Mouse (Mus musculus) megakaryocyte, adult 5-6 weeks (primary cell): Measurements from ENCODE around the gene Nbea. TPM values are rescaled to one million over a fixed set of nuclear protein-coding genes. Genes with fewer than 3 reads are reported as not detected.

Source experiments
- ATAC-seq: 2 replicates; pipeline ENCODE4 v1.8.0; 2016; ENCODE audit warnings: mild to moderate bottlenecking, inconsistent platforms; ENCODE audit not compliant: poor library complexity, severe bottlenecking
- total RNA-seq, 2 experiments: library from RNA; stranded (forward) in 1 of 2; stranded (reverse) in 1 of 2; fragments of 153-499, 151-499 nt in 1 of 2; fragments of 221-1000, 200-1000 nt in 1 of 2; gene quantifications; 2 replicates each; pipeline versions ENCODE4 v1.2.3 to v1.2.4; 2015 to 2017

Nbea gene
- total RNA-seq, 2 experiments from 2014 or later = 0.02 to 0.07 TPM

DNA sequence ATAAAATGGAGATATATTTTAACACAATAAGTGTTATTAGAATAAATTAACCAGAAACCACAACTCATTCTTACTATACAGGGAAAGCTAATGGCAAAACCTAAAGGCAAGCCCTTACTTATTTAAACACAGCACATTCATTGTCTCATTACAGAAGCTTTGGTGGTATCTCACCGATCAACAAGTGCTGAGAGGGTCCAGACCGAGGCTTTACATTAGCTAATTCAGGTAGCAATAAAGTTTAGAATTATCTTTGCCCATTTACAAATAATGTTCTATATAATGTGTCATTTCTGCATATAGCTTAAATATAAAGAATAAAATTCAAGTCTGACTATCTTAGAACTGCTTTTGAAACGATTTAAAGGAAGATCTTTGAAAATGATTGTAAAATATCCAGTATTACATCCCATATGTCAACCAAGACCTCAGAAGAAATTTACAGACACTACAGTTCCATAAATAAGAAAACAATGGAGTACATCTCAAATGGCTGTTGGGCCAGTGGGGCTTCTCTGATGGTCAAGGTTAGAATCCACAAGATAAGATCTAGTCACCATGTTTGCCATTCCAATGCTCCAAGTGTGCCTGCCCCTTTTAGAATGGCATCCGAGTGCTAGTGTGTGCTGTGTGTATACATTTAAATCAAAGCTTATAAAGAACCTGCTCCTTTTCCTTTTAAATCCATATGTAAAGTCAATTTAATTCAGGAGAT, 398.1 kb downstream of the Nbea start:
- no peak for ATAC-seq

DNA sequence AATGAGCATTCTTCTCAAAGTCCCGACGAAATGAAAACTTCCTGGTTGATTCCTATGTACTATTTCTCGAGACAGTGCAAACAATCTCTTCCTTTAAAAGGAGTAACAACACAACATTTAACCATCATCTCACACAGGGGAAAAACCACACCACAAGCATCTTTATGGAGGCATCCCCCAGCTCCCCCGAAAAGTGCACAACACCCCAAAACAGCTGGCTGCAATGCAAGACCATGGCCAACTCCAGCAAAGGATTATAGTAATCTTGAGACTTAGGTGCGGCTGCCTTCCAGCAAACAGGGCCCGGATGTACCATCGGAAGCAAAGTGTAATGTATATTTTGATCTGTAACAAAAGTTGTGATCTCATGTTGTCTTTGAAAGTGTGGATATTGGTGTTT, 399.4 kb downstream of the Nbea start:
- no peak for ATAC-seq

DNA sequence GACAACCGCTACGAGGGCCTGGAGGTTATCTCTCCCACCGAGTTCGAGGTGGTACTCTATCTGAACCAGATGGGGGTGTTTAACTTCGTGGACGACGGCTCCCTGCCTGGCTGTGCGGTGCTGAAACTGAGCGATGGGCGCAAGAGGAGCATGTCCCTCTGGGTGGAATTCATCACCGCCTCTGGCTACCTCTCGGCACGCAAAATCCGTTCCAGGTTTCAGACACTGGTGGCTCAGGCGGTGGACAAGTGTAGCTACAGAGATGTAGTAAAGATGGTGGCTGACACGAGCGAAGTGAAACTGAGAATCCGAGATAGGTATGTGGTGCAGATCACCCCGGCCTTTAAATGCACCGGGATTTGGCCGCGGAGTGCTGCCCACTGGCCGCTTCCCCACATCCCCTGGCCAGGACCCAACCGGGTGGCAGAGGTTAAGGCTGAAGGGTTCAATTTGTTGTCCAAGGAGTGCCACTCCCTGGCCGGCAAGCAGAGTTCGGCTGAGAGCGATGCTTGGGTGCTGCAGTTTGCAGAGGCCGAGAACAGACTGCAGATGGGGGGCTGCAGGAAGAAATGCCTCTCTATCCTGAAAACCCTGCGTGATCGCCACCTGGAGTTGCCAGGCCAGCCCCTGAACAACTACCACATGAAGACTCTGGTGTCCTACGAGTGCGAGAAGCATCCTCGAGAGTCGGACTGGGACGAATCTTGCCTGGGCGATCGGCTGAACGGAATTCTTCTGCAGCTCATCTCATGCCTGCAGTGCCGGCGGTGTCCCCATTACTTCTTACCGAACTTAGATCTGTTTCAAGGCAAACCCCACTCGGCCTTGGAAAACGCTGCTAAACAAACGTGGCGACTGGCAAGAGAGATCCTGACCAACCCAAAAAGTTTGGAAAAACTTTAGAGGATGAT, 400.1 kb downstream of the Nbea start:
- peak; percentile 34 for ATAC-seq

DNA sequence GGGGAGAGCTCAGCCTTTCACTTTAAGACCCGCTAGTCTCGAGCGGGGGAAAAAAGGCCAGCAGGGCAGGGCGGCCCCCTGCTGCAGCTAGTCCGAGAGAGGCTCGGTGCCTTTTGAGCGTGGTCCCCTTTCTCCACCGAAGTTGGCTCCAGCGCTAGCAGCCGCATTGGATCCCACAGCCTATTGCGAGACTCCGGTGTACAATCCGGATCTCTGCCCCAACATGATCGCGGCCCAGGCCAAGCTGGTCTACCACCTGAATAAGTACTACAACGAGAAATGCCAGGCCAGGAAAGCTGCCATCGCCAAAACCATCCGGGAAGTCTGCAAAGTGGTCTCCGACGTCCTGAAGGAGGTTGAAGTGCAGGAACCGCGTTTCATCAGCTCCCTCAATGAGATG, 400.7 kb downstream of the Nbea start:
- ATAC-seq = no peak

DNA sequence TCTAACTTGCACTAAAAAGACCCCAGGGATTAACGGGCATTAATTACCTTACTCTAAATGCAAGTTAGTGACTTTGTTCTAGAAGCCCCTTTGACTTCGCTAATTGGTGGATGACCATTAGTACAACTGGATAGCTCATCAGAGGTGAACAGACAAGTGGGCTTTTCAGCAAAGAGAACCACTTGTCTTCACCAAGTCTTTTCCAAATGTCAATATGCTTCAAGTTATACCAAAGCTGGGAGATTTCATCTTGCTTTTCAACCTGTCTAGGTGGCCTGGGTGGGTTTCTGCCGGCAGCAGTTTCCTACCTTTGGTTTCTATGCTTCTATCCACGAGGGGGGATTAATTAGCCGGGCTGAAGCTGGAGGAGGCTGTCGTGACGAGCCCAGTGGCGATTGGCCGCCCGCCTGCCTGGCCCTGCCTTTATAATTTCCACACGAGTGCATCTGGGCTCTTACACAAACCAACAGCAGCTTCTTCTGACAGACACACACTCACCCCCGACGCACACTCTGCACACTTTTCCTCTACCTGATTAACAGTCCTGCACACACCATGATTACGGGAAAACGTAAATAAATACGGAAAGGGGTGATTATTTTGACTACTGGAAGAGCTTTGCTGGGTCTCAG, 401.3 kb downstream of the Nbea start, which contains the start of gene Mab21l1:
Gene Mab21l1, plus strand, starts transcription at position 455 of the 632 bp plus-strand sequence.
- no peak for ATAC-seq

DNA sequence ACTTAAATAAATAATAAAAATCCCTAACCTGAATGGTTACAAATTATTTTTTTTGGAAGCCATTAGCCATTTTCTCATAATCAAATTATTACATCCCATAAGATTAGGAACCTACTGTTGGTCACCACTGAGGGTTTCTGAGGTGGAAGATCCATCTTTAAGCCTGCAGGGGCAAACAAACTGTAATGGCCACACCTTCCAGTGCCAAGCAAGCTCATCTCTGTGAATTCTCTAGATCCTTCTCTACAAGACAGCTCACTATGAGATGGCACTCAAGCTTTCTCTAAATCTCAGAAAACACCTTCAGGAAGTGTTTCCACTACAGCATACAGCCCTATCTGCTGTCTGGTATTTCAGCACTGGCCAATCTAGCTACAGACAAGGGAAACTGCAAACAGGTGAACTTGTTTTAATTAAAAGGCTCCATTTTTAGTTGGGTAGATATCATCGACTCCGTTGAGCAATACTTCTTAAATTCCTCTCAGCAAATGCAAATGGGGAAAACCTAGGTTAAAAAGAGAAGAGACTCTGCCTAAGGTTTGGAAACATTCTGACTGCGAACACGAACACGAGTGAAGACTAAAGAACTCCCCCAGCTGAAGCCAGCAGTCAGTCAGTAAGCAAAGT, 402.0 kb downstream of the Nbea start:
- ATAC-seq = no peak

DNA sequence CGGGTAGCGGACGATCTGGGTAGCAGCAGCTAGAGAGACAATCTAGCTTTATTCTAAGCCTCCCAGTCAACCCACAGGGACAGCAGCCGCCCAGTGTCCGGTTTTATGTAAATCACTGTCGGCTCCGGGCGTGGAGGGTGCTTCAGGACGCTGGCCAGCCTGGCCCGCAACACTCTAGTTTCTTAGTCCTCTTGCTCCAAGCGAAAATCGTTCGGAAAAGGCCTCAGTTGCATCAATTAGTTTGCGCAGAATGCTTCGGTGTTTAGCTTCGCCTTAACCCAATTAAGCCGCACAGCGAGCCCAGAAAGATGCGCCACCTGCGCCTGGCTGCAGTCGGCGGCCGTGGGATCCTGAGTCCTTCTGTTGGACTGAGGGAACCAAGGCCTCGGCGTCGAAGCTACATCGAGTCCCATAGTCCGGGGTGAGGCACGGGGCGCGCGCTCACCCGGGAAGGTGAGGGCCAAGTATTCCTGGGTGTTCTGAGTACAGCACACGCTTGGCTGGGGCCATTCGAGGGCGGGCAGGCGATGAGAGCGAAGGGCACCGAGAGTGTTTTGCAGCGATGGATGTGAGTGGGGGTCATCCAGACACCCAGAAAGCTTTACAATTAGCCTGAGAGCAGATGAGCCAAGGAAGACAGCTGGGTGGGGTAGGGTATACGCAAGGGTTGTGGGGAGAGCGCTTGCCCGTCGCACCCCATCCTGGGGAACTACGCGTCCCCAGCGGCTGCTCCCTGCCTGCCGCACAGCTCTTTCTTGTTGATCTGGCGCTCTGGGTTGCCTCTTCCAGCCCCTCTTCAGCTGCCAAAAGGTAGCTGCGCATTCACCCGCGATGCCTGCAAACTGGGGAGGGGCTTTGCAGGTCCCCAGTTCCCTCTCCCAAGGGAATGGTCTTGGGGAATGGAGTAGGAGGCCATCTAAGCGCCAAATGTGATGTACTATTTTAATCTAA, 403.1 kb downstream of the Nbea start:
- ATAC-seq = no peak

DNA sequence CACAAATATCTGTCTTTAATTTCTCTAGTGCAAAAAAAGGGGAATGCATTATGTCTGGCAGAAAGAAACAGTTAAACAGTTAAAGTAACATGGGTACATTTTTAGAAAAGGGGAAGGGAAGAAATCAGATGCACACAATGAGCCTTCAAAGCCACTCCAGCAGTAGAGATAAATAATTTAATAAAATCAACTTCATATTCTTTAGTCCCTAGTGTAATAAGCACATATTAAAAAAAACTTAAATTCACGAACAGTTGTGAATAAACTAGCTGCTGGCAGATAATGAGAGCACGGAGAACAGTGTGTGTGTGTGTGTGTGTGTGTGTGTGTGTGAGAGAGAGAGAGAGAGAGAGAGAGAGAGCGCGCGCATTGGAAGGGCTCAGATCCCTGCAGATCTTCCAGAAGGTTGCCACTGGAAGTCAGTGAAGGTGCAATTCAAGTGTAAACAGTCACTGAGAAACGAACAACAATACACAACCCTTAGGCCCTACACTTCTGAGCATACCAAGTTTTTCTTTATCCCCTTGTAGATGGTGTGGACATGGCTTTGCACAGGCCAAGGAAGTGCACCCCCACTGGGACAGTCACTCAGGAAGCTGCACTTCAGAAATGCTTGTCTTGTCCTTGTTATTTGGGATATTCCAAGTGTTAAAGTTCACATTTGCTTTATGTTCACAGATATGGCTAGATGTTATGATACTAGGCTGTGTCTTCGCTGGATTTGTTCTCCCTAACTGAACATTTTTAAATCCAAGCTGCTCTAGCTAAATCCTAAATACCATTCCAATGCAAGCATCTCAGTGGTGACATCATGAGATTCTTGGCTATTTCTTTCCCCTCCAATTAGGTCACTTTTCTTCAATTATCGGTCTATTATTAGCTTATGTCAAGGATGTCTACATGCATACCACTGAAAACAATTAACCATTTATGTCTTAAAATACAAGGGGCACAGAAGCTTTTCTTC, 404.5 kb downstream of the Nbea start:
- ATAC-seq = no peak

DNA sequence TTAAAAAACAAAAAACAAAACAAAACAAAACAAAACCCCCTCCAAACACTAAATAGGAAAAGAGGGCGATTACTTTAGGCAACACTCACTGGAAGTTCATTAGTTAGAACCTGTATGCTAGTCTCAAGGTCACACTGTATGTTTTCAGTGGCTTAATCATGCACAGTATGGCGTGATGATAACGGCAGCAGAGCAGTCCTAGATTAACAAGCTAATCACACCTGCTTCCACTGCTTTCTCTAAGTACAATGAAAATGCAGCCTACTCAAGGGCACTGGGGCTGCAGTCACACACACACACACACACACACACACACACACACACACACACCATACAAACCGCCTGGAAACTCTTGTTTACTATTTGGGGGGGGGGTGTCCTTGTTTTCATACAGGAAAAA, 406.0 kb downstream of the Nbea start:
- ATAC-seq = no peak

DNA sequence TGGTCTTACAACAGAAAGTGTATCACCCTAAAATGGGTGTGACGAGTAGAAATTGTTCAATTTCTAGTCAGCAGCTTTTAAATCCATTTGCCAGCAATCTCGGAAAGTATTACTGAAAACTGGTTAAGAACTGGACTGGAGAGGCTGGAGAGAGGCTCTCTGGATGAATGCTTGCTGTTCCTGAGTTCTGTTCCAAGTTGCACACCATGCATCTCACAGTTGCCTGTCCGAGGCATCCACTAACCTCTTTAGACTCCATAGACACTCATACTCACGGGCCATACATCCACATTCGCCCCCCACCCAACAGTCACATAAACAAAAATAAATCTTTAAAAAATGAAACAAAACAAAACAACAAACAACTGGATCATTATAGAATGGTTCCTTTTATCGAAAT, 407.7 kb downstream of the Nbea start:
- ATAC-seq = no peak

DNA sequence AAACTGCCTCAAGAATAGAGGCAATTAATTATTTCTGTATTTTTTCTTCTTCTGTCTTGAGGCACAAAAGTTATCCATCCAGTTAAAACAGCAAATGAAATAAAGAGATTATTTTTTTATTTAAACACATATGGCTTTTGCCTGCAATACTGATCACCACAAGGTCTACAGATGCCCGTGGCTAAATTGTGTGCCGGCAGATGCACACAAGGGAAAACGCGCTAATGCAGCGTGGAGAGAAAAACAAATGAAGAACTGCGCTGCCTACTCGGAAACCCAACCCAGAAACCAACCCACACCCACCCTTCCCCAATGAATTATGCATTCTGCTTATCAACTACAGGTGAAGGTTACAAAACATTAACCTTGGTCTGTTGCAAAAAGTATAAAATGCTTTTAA, 408.3 kb downstream of the Nbea start:
- ATAC-seq = no peak

DNA sequence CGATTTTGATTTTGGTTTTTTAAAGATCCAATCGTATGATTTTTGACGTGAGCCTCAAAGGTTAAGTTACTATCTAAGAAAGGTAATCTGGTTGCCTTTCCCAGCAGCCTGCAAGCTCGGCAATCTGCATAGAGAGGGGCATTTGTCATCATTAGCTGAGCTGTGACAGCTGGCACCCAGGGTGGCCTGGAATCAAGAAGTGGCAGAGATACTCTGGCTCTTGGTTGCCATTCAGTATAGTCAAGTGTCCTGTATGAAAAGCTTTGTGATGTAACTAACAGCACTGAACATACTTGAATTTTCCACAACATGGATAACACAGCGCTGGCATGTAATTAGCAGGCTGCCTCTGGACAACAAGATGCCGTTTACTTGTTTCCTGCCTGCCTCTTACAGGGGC, 409.3 kb downstream of the Nbea start:
- no peak for ATAC-seq

DNA sequence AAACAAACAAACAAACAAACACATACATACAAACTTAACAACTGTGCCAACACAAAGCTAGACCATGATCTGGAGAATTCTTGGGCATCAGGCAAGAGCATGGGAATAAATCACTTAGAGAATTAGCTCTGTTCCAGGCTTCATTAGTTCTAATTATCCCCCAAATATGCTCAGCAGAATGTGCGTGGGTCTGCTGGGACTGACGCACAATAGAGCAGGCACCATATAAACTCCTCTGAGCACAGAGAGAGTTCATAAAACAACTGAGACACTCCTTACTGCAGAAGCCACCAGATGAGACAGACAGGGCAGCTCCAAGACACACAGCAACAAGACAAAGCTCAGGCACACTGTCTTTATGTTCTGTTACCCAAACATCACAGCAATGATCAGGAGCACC, 414.2 kb downstream of the Nbea start:
- ATAC-seq = no peak

DNA sequence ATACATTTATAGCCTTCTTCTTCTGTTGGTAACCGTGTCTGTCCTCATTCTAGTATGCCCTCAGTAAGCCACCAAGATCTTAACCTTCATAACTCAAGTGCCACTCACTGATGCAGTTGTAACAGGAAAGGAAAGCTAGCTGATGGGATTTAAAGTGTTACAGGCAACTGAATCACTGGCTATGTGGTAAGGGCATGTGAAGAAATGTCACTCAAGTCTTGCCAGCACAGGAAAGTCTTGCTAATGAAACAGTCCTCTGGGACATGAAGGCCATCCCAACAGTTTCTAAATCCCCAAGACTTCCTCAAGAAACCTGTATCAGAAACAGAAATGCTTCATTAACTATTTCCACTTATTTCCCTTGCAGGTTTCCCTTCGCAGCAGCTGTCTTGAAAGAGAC, 414.8 kb downstream of the Nbea start:
- no peak for ATAC-seq

DNA sequence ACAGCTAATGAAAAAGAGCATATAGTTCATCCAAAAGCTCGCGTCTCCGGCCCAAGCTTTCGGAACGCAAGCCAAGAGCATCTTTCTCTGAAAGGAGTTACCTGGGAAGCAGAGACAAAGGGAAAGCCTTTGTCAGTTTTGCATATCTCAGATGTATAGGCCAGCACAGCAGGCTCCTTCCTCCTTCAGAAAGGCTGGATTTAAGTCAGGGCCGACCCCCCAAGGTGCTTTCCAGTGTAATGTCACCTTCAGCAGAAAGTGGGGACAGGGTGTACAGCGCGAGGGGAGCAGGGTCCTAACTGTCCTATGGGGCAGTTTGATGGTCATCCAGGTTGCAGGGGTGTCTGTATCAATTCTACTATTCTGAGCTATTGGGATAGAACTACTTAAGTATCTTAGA, 419.9 kb downstream of the Nbea start:
- ATAC-seq = no peak

DNA sequence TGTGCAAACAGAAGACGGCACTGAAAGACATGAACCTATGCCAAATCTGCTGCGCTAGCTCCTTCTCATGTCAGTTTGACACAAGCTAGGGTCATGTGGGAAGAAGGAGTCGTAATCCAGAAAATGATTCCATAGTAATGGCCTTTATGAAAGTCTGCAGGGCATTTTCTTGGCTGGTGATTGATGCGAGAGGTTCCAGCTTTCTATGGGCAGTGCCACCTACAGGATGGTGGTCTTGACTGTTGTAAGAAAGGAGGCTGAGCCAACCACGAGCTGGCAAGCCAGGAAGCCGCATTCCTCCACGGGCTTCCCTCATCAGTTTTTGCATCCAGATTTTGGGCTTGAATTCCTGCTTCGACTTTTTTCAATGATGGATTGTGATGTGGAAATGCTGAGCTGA, 425.2 kb downstream of the Nbea start:
- ATAC-seq = no peak

DNA sequence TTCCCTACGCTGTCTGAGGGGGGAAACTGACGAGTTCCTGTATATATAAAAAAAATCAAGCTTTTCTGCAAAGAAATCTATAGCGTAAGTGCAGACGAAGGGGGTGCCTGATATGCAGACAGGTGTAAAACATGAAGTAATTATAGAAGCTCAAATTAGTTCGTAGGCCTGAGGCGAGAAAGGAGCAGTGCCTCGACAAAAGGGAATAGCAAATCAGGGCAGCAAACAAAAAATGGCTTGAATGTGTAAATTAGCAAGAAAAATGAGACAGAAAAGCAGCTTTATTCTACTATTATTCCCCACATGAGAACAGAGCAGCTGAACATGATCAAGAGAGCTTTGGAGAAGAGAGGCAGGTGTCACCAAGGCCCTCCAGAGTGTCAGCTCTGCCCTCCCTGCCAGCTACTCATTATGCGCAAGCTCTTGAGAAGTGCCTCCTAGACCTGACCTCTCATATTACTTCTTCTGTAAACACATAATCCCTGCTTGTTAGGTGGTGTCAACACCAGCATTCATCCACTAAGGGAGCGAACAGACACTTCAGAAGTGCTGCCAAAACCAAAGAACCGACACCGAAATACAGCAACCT, 426.8 kb downstream of the Nbea start:
- ATAC-seq = no peak

DNA sequence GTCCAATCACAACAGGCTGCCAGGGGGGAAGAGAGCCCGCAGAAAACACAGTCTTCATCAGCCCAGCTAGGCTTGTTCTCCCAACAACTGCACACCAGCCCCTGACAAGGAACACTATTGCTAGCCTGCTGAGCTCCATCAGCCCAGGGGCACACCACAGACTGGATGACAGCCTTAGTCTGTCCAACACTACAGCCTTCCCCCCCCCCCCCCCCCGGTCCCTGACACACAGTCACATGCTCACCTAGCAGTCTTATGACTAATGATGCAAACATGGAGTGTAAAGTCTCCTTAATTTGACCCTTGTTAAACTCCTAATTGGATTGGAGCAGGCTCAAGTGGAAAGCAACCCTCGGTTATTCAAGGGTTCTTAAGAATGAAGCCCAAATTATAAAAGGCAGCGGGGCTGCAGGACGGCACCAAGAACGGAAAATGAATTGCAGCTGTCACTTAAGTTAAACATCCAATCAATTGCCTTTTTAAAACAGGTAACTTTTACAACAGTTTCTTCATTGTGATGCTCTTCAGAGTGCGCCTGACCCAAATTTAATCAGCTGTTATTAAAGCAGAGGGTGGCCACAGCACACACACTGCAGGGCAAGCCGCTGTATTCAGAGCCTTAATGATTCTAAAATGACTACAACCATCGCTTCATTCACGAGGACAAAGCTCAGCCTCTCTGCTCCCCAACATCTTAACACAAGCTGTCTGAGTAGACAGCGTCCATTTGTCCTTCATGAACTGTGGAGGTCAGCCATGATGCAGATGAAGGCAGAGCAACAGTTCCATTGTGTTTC, 427.5 kb downstream of the Nbea start:
- no peak for ATAC-seq
